ENCODE assay signal across 9 mouse cellular contexts in genomic region chr12:77597627-77598333, GRCm38 (mm10).
DNase-seq lines count a peak whose midpoint lies in the region; ATAC-seq lines count a peak whose summit lies in the region.
"Had no signal": no experiment of that assay in that cellular context is flagged by ENCODE, and none has a peak within 500 bp of the region (broad histone marks: within the 10 kb centered on the region; RNA-seq: fewer than 3 reads in every experiment).

No protein-coding gene starts in this region.

- peak; percentile 74 for DNase-seq in embryo, embryonic 10 days (ENCODE audit: low spot score)
- no peak for DNase-seq in right cerebral cortex, postnatal 25 days
- no peak for DNase-seq in urinary bladder, adult 2 months (ENCODE audit: low spot score)
- no peak for DNase-seq in right cerebral cortex, postnatal 36 days (ENCODE audit: low spot score in 2 of 2)

- no peak overlapping the region for H3K4me3 ChIP-seq in heart, embryonic 13.5 days
- no peak overlapping the region for H3K4me3 ChIP-seq in kidney, embryonic 16.5 days (ENCODE audit: low read length)
- H3K4me3 ChIP-seq: liver, embryonic 15.5 days had no signal

- peak; percentile 36 for ATAC-seq in cerebellum, adult (ENCODE audit: insufficient number of reproducible peaks, low FRiP score, low TSS enrichment)
- peak; percentile 72; the same call in 1 of the 2 replicates for ATAC-seq in heart, embryonic 13.5 days (ENCODE audit: extremely low read depth, insufficient number of reproducible peaks, low FRiP score, low TSS enrichment)
- peak; percentile 77 for ATAC-seq in kidney, embryonic 16.5 days (ENCODE audit: low FRiP score, low TSS enrichment)
- no peak for ATAC-seq in monocyte, adult 5-6 weeks (replicated peaks; ENCODE audit: insufficient number of reproducible peaks, low FRiP score, low TSS enrichment, poor library complexity, severe bottlenecking)

- H3K9me3 ChIP-seq in heart, embryonic 13.5 days = no peaks in the 10 kb centered on the region
- no peaks in the 10 kb centered on the region for H3K9me3 ChIP-seq in kidney, embryonic 16.5 days (ENCODE audit: low read length)
- H3K9me3 ChIP-seq: liver, embryonic 15.5 days had no signal

- H3K4me2 ChIP-seq in heart, embryonic 13.5 days = peak overlapping the region; percentile 27; the same call in 1 of the 2 replicates
- H3K4me2 ChIP-seq in kidney, embryonic 16.5 days (replicated peaks; ENCODE audit: low read depth, low read length) = no peak overlapping the region
- H3K4me2 ChIP-seq: liver, embryonic 15.5 days had no signal

- no peaks in the 10 kb centered on the region for H3K36me3 ChIP-seq in heart, embryonic 13.5 days
- H3K36me3 ChIP-seq in kidney, embryonic 16.5 days (ENCODE audit: insufficient read depth, low read length) = no peaks in the 10 kb centered on the region
- H3K36me3 ChIP-seq: liver, embryonic 15.5 days had no signal

- 13% methylated on average over 3 of the region's 3 CpGs for WGBS in heart, embryonic 13.5 days
- 31% methylated on average over 3 of the region's 3 CpGs for WGBS in kidney, embryonic 16.5 days

- peaks cover 45% of the 10 kb centered on the region for H3K4me1 ChIP-seq in heart, embryonic 13.5 days
- H3K4me1 ChIP-seq in kidney, embryonic 16.5 days (ENCODE audit: insufficient read depth, low read length) = peaks cover 13% of the 10 kb centered on the region; the same call in 1 of the 2 replicates
- H3K4me1 ChIP-seq: liver, embryonic 15.5 days had no signal

- peak overlapping the region; percentile 13; the same call in 1 of the 2 replicates for H3K9ac ChIP-seq in heart, embryonic 13.5 days
- no peak overlapping the region for H3K9ac ChIP-seq in kidney, embryonic 16.5 days (replicated peaks; ENCODE audit: low read length)
- H3K9ac ChIP-seq: liver, embryonic 15.5 days had no signal

- H3K27me3 ChIP-seq in heart, embryonic 13.5 days (replicated peaks) = peaks cover 12% of the 10 kb centered on the region
- H3K27me3 ChIP-seq in kidney, embryonic 16.5 days (ENCODE audit: insufficient read depth, low read length) = no peaks in the 10 kb centered on the region
- H3K27me3 ChIP-seq: liver, embryonic 15.5 days had no signal

- H3K27ac ChIP-seq in heart, embryonic 13.5 days (replicated peaks) = peak overlapping the region; percentile 88
- H3K27ac ChIP-seq in kidney, embryonic 16.5 days (ENCODE audit: low read length) = peak overlapping the region; percentile 48
- H3K27ac ChIP-seq: liver, embryonic 15.5 days had no signal
